Mouse (Mus musculus) hindbrain, embryonic 16.5 days (tissue): ENCODE measurements around the gene Dennd1a. TPM values are rescaled to one million over a fixed set of nuclear protein-coding genes. Genes with fewer than 3 reads are reported as not detected.
A peak's percentile ranks its signal among the peaks of the same experiment; 100 is the strongest.

ENCODE experiments used
- ATAC-seq: fragments of 200-750 bp; cut with Nextera tagmentation; 2 replicates; pipeline ENCODE4 v1.8.0; 2017; ENCODE audit warnings: moderate TSS enrichment, moderate library complexity
- H3K27ac ChIP-seq: fragments of 300-500 bp; sonication (generic); 2 replicates; pipeline ENCODE4 v1.5.1; 2014; ENCODE audit warnings: low read depth, mild to moderate bottlenecking, control low read depth, low read length, moderate library complexity
- H3K27me3 ChIP-seq: fragments of 300-500 bp; sonication (generic); replicated peaks from 2 replicates; pipeline ENCODE4 v1.6.1; 2014; ENCODE audit warnings: low read length; ENCODE audit not compliant: control insufficient read depth, insufficient read depth
- H3K36me3 ChIP-seq: fragments of 300-500 bp; sonication (generic); 2 replicates; pipeline ENCODE4 v1.6.1; 2014; ENCODE audit warnings: mild to moderate bottlenecking, low read length, moderate library complexity, mixed read lengths; ENCODE audit not compliant: control insufficient read depth, insufficient read depth
- H3K4me1 ChIP-seq: fragments of 300-500 bp; sonication (generic); 2 replicates; pipeline ENCODE4 v1.6.1; 2014; ENCODE audit warnings: low read depth, low read length; ENCODE audit not compliant: control insufficient read depth, insufficient read depth
- H3K4me2 ChIP-seq: fragments of 300-500 bp; sonication (generic); 2 replicates; pipeline ENCODE4 v1.6.1; 2014; ENCODE audit warnings: mild to moderate bottlenecking, low read length, control low read depth, moderate library complexity
- H3K4me3 ChIP-seq: fragments of 300-500 bp; sonication (generic); 2 replicates; pipeline ENCODE4 v1.5.1; 2014; ENCODE audit warnings: mild to moderate bottlenecking, low read length, control low read depth, moderate library complexity
- H3K9ac ChIP-seq: fragments of 300-500 bp; sonication (generic); 2 replicates; pipeline ENCODE4 v1.6.1; 2014; ENCODE audit warnings: low read depth, mild to moderate bottlenecking, control low read depth, low read length, moderate library complexity
- H3K9me3 ChIP-seq: fragments of 300-500 bp; sonication (generic); 2 replicates; pipeline ENCODE4 v1.6.1; 2014; ENCODE audit warnings: mild to moderate bottlenecking, low read length, moderate library complexity; ENCODE audit not compliant: control insufficient read depth
- WGBS: fragments of 180-500 bp; shearing (Covaris S2); extraction: QIAGEN DNeasy Blood & Tissue Kit; methylation state at CpG from one replicate; pipeline ENCODE4 v1.1.7; 2014; 5-methylcytosine and 5-hydroxymethylcytosine counted together
- polyA plus RNA-seq: library from polyadenylated mRNA; unstranded; fragments of >200 nt; fragmentation: Nextera tagmentation; extraction: Ambion mirVana; gene quantifications from 2 replicates; pipeline ENCODE4 v1.2.1, GENCODE M21; 2015

Dennd1a gene
- polyA plus RNA-seq, 1 experiment from 2014 or later = 15.4 TPM

GRCm38 (mm10) chr2:37818761-37819525 lies 468.2 kb downstream of the Dennd1a start:
- ATAC-seq = peak; percentile 48; the same call in 1 of the 2 replicates
- H3K4me1 ChIP-seq = peaks cover 14% of the 10 kb centered on the region
- H3K27ac ChIP-seq = peak overlapping the region; percentile 45
- no peaks in the 10 kb centered on the region for H3K27me3 ChIP-seq
- no peaks in the 10 kb centered on the region for H3K36me3 ChIP-seq
- WGBS = 13% methylated on average over 5 of the region's 5 CpGs
- no peak overlapping the region for H3K4me2 ChIP-seq
- H3K9me3 ChIP-seq = no peaks in the 10 kb centered on the region
- H3K4me3 ChIP-seq = no peak overlapping the region
- H3K9ac ChIP-seq = no peak overlapping the region

- peaks cover 14% of the 10 kb centered on the region for H3K4me1 ChIP-seq
- no peak overlapping the region for H3K4me2 ChIP-seq
- no peaks in the 10 kb centered on the region for H3K27me3 ChIP-seq
- no peak overlapping the region for H3K27ac ChIP-seq
- no peak overlapping the region for H3K4me3 ChIP-seq
- peak; percentile 57 for ATAC-seq
- WGBS = 10% methylated on average over 3 of the region's 3 CpGs
- no peaks in the 10 kb centered on the region for H3K9me3 ChIP-seq
- no peak overlapping the region for H3K9ac ChIP-seq
- H3K36me3 ChIP-seq = peaks cover 4% of the 10 kb centered on the region; the same call in 1 of the 2 replicates
Measured at GRCm38 (mm10) chr2:37815676-37816075, 471.5 kb downstream of the Dennd1a start.

GRCm38 (mm10) chr2:37814820-37815361 lies 472.3 kb downstream of the Dennd1a start:
- H3K36me3 ChIP-seq = peaks cover 4% of the 10 kb centered on the region; the same call in 1 of the 2 replicates
- H3K4me1 ChIP-seq = peaks cover 14% of the 10 kb centered on the region
- H3K4me2 ChIP-seq = no peak overlapping the region
- no peak overlapping the region for H3K9ac ChIP-seq
- H3K27ac ChIP-seq = no peak overlapping the region
- 84% methylated on average over 8 of the region's 8 CpGs for WGBS
- ATAC-seq = no peak
- H3K4me3 ChIP-seq = no peak overlapping the region
- H3K27me3 ChIP-seq = no peaks in the 10 kb centered on the region
- no peaks in the 10 kb centered on the region for H3K9me3 ChIP-seq

GRCm38 (mm10) chr2:37812401-37812800 lies 474.8 kb downstream of the Dennd1a start:
- Histone ChIP-seq H3K36me3 (peaks cover 4% of the 10 kb centered on the region; the same call in 1 of the 2 replicates), H3K27ac (no peak overlapping the region), H3K4me2 (no peak overlapping the region), H3K27me3 (no peaks in the 10 kb centered on the region), H3K9ac (no peak overlapping the region), H3K4me1 (no peaks in the 10 kb centered on the region), H3K9me3 (no peaks in the 10 kb centered on the region), H3K4me3 (no peak overlapping the region)
- no peak for ATAC-seq
- 94% methylated on average over 5 of the region's 5 CpGs for WGBS

- no peak overlapping the region for H3K27ac ChIP-seq
- no peak overlapping the region for H3K9ac ChIP-seq
- no peaks in the 10 kb centered on the region for H3K9me3 ChIP-seq
- peaks cover 4% of the 10 kb centered on the region; the same call in 1 of the 2 replicates for H3K36me3 ChIP-seq
- H3K4me1 ChIP-seq = no peaks in the 10 kb centered on the region
- ATAC-seq = no peak
- WGBS = 62% methylated on average over 2 of the region's 2 CpGs
- H3K27me3 ChIP-seq = no peaks in the 10 kb centered on the region
- H3K4me2 ChIP-seq = no peak overlapping the region
- H3K4me3 ChIP-seq = no peak overlapping the region
Measured at GRCm38 (mm10) chr2:37811682-37812081, 475.5 kb downstream of the Dennd1a start.

GRCm38 (mm10) chr2:37802610-37803212 lies 484.5 kb downstream of the Dennd1a start:
- Histone ChIP-seq H3K4me3 (no peak overlapping the region), H3K4me1 (no peaks in the 10 kb centered on the region), H3K9me3 (no peaks in the 10 kb centered on the region), H3K27me3 (no peaks in the 10 kb centered on the region), H3K9ac (no peak overlapping the region), H3K4me2 (no peak overlapping the region), H3K27ac (no peak overlapping the region), H3K36me3 (0 out of 2 replicates have a peak, but pooled peaks cover 2% of the 10 kb centered on the region)
- ATAC-seq = peak; percentile 55; the same call in 1 of the 2 replicates
- WGBS = 46% methylated on average over 4 of the region's 4 CpGs

GRCm38 (mm10) chr2:37801687-37802086 lies 485.5 kb downstream of the Dennd1a start:
- Histone ChIP-seq H3K9ac (no peak overlapping the region), H3K9me3 (no peaks in the 10 kb centered on the region), H3K4me2 (no peak overlapping the region), H3K4me3 (no peak overlapping the region), H3K27me3 (no peaks in the 10 kb centered on the region), H3K36me3 (0 out of 2 replicates have a peak, but pooled peaks cover 2% of the 10 kb centered on the region), H3K27ac (no peak overlapping the region), H3K4me1 (no peaks in the 10 kb centered on the region)
- 82% methylated on average over 4 of the region's 4 CpGs for WGBS
- ATAC-seq = no peak

- no peak; the same call in 1 of the 2 replicates for ATAC-seq
- no peak overlapping the region for H3K4me2 ChIP-seq
- no peaks in the 10 kb centered on the region for H3K4me1 ChIP-seq
- 0 out of 2 replicates have a peak, but pooled peaks cover 2% of the 10 kb centered on the region for H3K36me3 ChIP-seq
- H3K27ac ChIP-seq = no peak overlapping the region
- no peak overlapping the region for H3K4me3 ChIP-seq
- no peaks in the 10 kb centered on the region for H3K27me3 ChIP-seq
- H3K9me3 ChIP-seq = no peaks in the 10 kb centered on the region
- WGBS = 48% methylated on average over 6 of the region's 6 CpGs
- H3K9ac ChIP-seq = no peak overlapping the region; the same call in 1 of the 2 replicates
Measured at GRCm38 (mm10) chr2:37799137-37799536, 488.1 kb downstream of the Dennd1a start.

- Histone ChIP-seq H3K4me3 (no peak overlapping the region), H3K27ac (no peak overlapping the region), H3K4me1 (no peaks in the 10 kb centered on the region), H3K36me3 (0 out of 2 replicates have a peak, but pooled peaks cover 2% of the 10 kb centered on the region), H3K4me2 (no peak overlapping the region), H3K9me3 (no peaks in the 10 kb centered on the region; the same call in 1 of the 2 replicates), H3K27me3 (peaks cover 6% of the 10 kb centered on the region; the same call in 1 of the 2 replicates), H3K9ac (no peak overlapping the region)
- ATAC-seq = no peak
- 84% methylated on average over 4 of the region's 4 CpGs for WGBS
Measured at GRCm38 (mm10) chr2:37797046-37797445, 490.1 kb downstream of the Dennd1a start.
